Mouse (Mus musculus): ENCODE measurements at regions not wholly inside any gene's neighbourhood (a gene's known extent, or its start where the extent isn't known, plus 50 kb on each side); places are given as distances from the start of the nearest gene placed in this dataset.

DNA sequence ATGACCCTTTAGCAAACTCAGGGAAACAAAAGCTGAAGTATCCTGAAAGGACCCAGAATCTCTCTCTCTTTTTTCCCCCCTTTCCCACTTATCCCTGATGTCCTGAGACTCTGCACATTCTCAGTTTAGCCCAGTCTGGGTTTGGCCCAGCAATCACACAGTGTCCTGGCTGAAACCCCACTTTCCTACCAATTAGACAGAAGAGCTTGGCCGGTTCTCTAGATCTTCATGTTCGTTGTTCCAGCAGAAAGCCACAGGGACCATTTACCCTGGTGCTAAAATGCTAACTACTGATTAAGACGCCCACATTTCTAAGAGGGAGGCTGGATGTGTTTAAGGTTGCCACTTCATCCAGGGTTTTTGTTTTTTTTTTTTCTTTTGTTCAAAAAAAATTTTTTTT is 151.3 kb downstream of the Evx1 start:
- TF ChIP-seq POLR2A (IDR thresholded peaks at IDR 0.05; ENCODE audit: control insufficient read depth, low read depth, low read length): no peak
- TF ChIP-seq CTCF (IDR thresholded peaks at IDR 0.05; ENCODE audit: control insufficient read depth, insufficient read depth, insufficient replicate concordance, low read depth, low read length): no peak
